Mouse (Mus musculus) intestine, embryonic 14.5 days (tissue): ENCODE data around the gene Sept4. TPM values are rescaled to one million over a fixed set of nuclear protein-coding genes. Genes with fewer than 3 reads are reported as not detected.
A peak's percentile ranks its signal among the peaks of the same experiment; 100 is the strongest.

Experiments used
- ATAC-seq: fragments of 200-750 bp; cut with Nextera tagmentation; replicated peaks from 2 replicates; pipeline ENCODE4 v1.8.0; 2017; ENCODE audit warnings: low read depth, moderate number of reproducible peaks, moderate TSS enrichment, moderate library complexity; ENCODE audit not compliant: low FRiP score, low TSS enrichment
- DNase-seq: peaks from one replicate; pipeline ENCODE4 v3.0.0-alpha.2; 2018; ENCODE audit warnings: low spot score
- H3K27ac ChIP-seq: fragments of 300-500 bp; sonication (generic); 2 replicates; pipeline ENCODE4 v1.5.1; 2014; ENCODE audit warnings: low read depth, mild to moderate bottlenecking, control low read depth
- H3K27me3 ChIP-seq: fragments of 300-500 bp; sonication (generic); replicated peaks from 2 replicates; pipeline ENCODE4 v1.6.1; 2014; ENCODE audit warnings: low read length, control low read depth; ENCODE audit not compliant: control insufficient read depth, insufficient read depth
- H3K36me3 ChIP-seq: fragments of 300-500 bp; sonication (generic); 2 replicates; pipeline ENCODE4 v1.6.1; 2014; ENCODE audit warnings: low read length, control low read depth; ENCODE audit not compliant: control insufficient read depth, insufficient read depth
- H3K4me1 ChIP-seq: fragments of 300-500 bp; sonication (generic); replicated peaks from 2 replicates; pipeline ENCODE4 v1.6.1; 2014; ENCODE audit warnings: low read length, control low read depth, mixed read lengths; ENCODE audit not compliant: control insufficient read depth, insufficient read depth
- H3K4me2 ChIP-seq: fragments of 300-500 bp; sonication (generic); 2 replicates; pipeline ENCODE4 v1.6.1; 2014; ENCODE audit warnings: low read length
- H3K4me3 ChIP-seq: fragments of 300-500 bp; sonication (generic); 2 replicates; pipeline ENCODE4 v1.5.1; 2014; ENCODE audit warnings: low read depth, low read length, control low read depth, mixed read lengths
- H3K9ac ChIP-seq: fragments of 300-500 bp; sonication (generic); 2 replicates; pipeline ENCODE4 v1.6.1; 2014; ENCODE audit warnings: mild to moderate bottlenecking, low read length
- H3K9me3 ChIP-seq: fragments of 300-500 bp; sonication (generic); 2 replicates; pipeline ENCODE4 v1.6.1; 2016; ENCODE audit warnings: low read length, control low read depth; ENCODE audit not compliant: control insufficient read depth
- WGBS: fragments of 180-500 bp; shearing (Covaris S2); extraction: QIAGEN DNeasy Blood & Tissue Kit; methylation state at CpG from one replicate; pipeline ENCODE4 v1.1.7; 2014; 5-methylcytosine and 5-hydroxymethylcytosine counted together
- polyA plus RNA-seq: library from polyadenylated mRNA; unstranded; fragments of >200 nt; fragmentation: Nextera tagmentation; extraction: Ambion mirVana; gene quantifications from 2 replicates; pipeline ENCODE4 v1.2.1, GENCODE M21; 2014

Sept4 gene
- polyA plus RNA-seq, 1 experiment from 2014 or later: 19.5 TPM

DNA sequence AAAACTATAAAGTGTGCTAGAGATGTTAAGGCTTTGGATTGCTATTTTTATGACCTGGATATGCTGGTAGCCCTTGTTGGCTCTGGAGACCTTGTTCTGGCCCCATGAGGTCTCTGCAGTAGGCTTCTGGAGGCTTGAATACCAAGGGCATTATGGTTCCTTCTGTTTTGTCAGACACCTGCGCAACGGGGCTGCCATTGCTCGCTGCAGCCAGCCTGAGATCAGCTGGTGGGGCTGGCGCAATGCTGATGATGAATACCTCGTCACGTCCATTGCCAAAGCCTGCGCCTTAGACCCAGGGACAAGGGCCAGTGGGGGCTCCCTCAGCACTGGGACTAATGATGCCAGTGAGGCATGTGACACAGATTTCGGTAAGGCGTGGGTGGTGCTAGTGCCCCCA is 33.5 kb downstream of the Sept4 start:
- Histone ChIP-seq H3K9ac (no peak overlapping the region), H3K4me2 (no peak overlapping the region), H3K4me3 (no peak overlapping the region), H3K4me1 (no peaks in the 10 kb centered on the region), H3K36me3 (peaks cover 99% of the 10 kb centered on the region), H3K9me3 (no peaks in the 10 kb centered on the region), H3K27me3 (no peaks in the 10 kb centered on the region), H3K27ac (no peak overlapping the region)
- 93% methylated on average over 9 of the region's 9 CpGs for WGBS
- no peak for ATAC-seq
- DNase-seq: no peak

DNA sequence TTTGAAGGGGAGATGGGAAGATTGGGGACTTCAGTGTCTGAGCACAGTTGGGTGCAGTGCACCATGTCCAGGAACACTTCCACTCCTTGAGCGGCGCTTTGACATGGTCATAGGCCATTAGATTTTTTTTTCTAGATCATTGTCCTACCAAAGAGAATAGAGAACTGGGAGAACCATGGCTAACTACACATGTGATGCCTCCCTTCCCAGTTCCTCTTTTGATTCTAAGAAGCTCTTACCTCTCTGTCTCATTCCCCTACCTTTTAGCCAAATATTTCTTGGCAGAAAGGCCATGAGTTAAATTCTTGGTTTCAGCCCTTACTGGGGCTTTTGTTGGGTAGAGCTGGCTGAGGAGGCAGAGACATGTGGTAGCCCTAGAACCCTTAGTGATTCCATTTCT is 34.9 kb downstream of the Sept4 start:
- H3K27me3 ChIP-seq: no peaks in the 10 kb centered on the region
- 93% methylated on average over 2 of the region's 2 CpGs for WGBS
- H3K4me2 ChIP-seq: no peak overlapping the region
- no peak for ATAC-seq
- H3K9me3 ChIP-seq: no peaks in the 10 kb centered on the region
- no peak overlapping the region for H3K27ac ChIP-seq
- H3K36me3 ChIP-seq: peaks cover 99% of the 10 kb centered on the region
- no peak overlapping the region for H3K9ac ChIP-seq
- H3K4me3 ChIP-seq: no peak overlapping the region
- no peaks in the 10 kb centered on the region for H3K4me1 ChIP-seq
- DNase-seq: no peak

DNA sequence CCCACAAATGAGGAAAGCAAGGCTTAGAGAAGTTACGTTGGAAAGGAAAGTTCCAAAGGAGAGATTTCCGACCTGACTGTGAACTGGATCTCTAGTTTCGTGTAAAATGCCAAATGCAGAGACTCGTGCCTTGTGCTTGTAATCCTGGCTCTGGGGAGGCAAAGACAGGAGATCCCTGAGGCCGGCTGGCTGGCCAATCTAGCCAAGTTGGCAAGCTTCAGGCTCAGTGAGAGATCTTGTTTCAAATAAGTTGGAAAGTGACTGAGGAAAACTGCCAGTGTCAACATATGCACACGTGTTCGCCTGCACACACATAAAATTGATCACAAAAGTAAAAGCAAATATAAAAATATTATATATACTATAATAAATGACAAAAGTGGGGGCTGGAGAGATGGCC is 40.6 kb downstream of the Sept4 start:
- Histone ChIP-seq H3K9me3 (no peaks in the 10 kb centered on the region), H3K36me3 (peaks cover 97% of the 10 kb centered on the region), H3K27me3 (no peaks in the 10 kb centered on the region), H3K4me2 (no peak overlapping the region), H3K9ac (no peak overlapping the region), H3K4me1 (no peaks in the 10 kb centered on the region), H3K4me3 (no peak overlapping the region), H3K27ac (no peak overlapping the region)
- WGBS: 91% methylated on average over 7 of the region's 7 CpGs
- ATAC-seq (no peak), DNase-seq (no peak)

DNA sequence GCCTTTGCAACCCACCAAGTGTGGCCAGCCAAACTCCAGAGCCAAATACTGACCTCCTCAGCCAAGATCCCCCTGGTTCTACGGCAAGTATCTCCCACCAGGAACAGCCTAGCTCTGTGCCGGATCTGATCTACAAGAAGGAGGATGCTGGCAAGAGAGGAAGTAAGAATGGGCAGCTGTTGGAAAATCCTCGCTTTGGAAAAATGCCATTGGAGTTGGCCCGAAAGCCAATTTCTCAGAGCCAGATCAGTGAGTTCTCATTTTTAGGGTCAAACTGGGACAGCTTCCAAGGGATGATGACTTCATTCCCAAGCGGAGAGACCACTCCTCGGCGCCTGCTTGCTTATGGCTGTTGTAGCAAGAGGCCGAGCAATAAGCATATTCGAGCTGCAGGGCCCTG is 42.8 kb downstream of the Sept4 start:
- Histone ChIP-seq H3K9me3 (no peaks in the 10 kb centered on the region), H3K9ac (no peak overlapping the region), H3K4me3 (no peak overlapping the region), H3K27me3 (no peaks in the 10 kb centered on the region), H3K4me1 (no peaks in the 10 kb centered on the region), H3K27ac (no peak overlapping the region), H3K36me3 (peaks cover 97% of the 10 kb centered on the region), H3K4me2 (no peak overlapping the region)
- 89% methylated on average over 9 of the region's 9 CpGs for WGBS
- ATAC-seq (no peak), DNase-seq (no peak)

DNA sequence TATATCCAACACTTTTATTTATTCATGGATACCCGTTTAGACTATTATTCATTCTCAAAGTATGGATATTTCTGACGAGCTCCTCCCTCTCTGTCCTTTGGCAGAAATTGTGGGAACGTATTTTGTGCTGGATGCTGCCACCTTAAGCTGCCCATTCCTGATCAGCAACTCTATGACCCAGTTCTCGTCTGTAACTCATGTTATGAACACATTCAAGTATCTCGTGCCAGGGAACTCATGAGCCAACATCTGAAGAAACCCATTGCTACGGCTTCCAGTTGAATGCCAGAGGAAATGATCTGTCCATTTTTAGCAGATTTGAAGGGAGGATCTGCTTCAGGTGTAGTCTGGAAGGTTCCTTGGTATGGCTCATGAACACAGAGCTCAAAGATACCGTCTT is 45.3 kb downstream of the Sept4 start:
- WGBS: 92% methylated on average over 7 of the region's 7 CpGs
- Histone ChIP-seq H3K4me2 (no peak overlapping the region), H3K36me3 (peaks cover 97% of the 10 kb centered on the region), H3K9ac (no peak overlapping the region), H3K27ac (no peak overlapping the region), H3K4me1 (no peaks in the 10 kb centered on the region), H3K4me3 (no peak overlapping the region), H3K9me3 (peaks cover 6% of the 10 kb centered on the region; the same call in 1 of the 2 replicates), H3K27me3 (no peaks in the 10 kb centered on the region)
- DNase-seq: no peak
- no peak for ATAC-seq

DNA sequence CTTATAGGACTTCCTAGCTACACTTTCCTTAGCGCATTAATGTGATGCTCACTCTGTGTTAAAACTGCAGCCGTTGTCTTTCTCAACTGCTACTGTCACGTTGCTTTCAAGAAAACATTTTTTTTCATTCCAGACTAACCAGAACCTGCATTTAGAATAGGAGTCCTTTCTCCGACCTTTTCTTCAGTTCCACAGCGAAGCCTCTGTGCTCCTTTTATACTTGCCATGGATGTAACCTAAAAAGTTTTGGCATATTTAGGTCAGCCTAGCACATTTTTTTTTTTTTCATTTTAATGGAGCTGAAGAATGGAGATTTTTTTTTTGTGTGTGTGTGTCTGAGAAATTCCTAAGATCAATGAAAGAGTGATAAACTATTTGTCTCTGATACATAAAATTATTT is 46.8 kb downstream of the Sept4 start:
- H3K4me1 ChIP-seq: no peaks in the 10 kb centered on the region
- H3K4me3 ChIP-seq: no peak overlapping the region
- ATAC-seq (no peak), DNase-seq (no peak)
- H3K4me2 ChIP-seq: no peak overlapping the region
- peaks cover 84% of the 10 kb centered on the region for H3K36me3 ChIP-seq
- no peak overlapping the region for H3K27ac ChIP-seq
- WGBS: 94% methylated on average over 5 of the region's 5 CpGs
- H3K27me3 ChIP-seq: no peaks in the 10 kb centered on the region
- H3K9me3 ChIP-seq: peaks cover 6% of the 10 kb centered on the region; the same call in 1 of the 2 replicates
- H3K9ac ChIP-seq: no peak overlapping the region

DNA sequence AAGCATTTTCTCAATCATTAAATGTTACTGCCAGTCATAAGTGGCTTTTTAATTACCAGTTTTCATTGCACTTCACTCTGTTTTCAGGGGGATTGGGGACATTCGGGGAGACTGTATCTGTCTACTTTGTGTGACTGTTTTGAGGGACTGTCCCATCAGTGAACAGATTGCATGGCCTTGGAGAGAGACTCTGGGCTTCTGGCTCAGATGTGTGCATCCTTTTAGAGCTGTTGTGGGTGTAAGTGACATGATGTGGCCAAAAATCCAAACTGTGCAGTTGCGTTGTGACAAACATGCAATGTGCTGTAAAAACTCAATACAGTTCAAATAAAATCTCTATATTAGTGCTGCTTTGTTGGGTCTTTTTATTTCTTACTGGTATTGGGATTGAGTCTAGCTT is 47.2 kb downstream of the Sept4 start:
- Histone ChIP-seq H3K27ac (no peak overlapping the region), H3K27me3 (no peaks in the 10 kb centered on the region), H3K4me3 (no peak overlapping the region), H3K4me1 (no peaks in the 10 kb centered on the region), H3K36me3 (peaks cover 80% of the 10 kb centered on the region), H3K4me2 (no peak overlapping the region), H3K9ac (no peak overlapping the region), H3K9me3 (peaks cover 6% of the 10 kb centered on the region; the same call in 1 of the 2 replicates)
- no peak for ATAC-seq
- 98% methylated on average over 2 of the region's 2 CpGs for WGBS
- peak; percentile 35 for DNase-seq

DNA sequence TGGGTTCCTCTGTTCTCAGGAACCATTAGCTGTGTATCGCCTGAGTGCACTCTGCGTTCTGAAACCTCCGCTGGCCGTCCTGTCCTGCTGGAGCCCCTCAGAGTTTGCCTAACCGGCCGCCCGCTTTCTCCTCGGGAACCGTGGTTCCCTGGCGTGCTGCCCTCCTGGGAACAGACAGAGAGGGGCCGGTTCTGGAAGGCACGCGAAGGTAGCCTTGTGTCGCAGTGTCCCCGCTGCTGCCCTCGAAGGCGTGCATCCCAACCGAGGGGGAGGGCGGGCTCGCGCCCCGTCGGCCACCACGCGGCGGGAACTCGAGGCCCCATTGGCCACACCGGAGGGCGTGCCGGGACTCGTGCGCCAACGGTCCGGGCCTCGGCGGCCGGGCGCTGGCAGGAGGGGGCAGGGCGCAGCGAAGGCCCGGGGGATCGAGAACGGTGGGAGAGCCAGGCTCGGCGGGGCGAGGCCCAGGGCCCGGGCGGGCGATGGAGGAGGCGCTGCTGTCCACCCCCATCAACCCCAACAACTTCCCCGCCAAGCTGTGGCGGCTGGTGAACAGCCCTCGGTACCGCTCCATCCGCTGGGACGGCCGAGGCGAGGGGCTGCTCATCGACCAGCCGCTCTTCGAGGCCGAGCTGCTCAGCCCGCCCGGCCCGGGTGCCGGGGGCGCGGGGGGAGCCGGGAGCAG is 48.2 kb downstream of the Sept4 start, which contains the start of gene Hsf5:
Hsf5 (plus strand) TSS at position 375 of the 685 bp plus-strand sequence.
- no peak within 1 kb of the TSS for H3K27ac ChIP-seq
- no peaks in the 10 kb centered on the region for H3K27me3 ChIP-seq
- H3K4me1 ChIP-seq: no peaks in the 10 kb centered on the region
- no peak within 1 kb of the TSS for H3K9ac ChIP-seq
- 91% methylated on average over 62 of the region's 69 CpGs for WGBS
- DNase-seq: peak; percentile 37
- no peak within 1 kb of the TSS for H3K4me2 ChIP-seq
- peaks cover 6% of the 10 kb centered on the region; the same call in 1 of the 2 replicates for H3K9me3 ChIP-seq
- H3K36me3 ChIP-seq: peaks cover 71% of the 10 kb centered on the region
- H3K4me3 ChIP-seq: no peak within 1 kb of the TSS
- no peak for ATAC-seq

DNA sequence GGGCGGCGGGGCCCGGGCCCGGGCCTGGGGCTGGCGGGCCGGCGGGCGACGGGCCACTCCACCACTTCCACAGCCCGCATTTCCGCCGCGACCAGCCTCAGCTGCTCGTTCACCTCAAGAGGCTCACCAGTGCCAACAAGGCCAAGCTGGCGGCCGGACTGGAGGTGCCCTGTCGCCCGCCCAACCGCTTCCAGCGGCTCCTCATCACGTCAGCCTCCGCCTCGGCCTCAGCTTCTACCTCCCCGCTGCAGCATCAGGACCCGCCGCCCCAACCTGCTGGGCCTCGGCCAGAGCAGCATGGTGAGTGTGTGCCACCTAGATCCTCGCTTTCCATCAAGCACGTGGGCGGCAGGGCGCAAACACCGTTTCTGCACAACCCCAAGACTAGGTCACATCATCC is 48.9 kb downstream of the Sept4 start:
- WGBS: 96% methylated on average over 32 of the region's 32 CpGs
- H3K9ac ChIP-seq: no peak overlapping the region
- peak; percentile 41 for DNase-seq
- no peak overlapping the region for H3K4me3 ChIP-seq
- H3K36me3 ChIP-seq: peaks cover 67% of the 10 kb centered on the region
- H3K4me1 ChIP-seq: no peaks in the 10 kb centered on the region
- no peak overlapping the region for H3K4me2 ChIP-seq
- H3K9me3 ChIP-seq: peaks cover 6% of the 10 kb centered on the region; the same call in 1 of the 2 replicates
- no peaks in the 10 kb centered on the region for H3K27me3 ChIP-seq
- no peak overlapping the region for H3K27ac ChIP-seq
- ATAC-seq: no peak
